Mouse (Mus musculus) heart, postnatal 14 days (tissue): ENCODE data around the gene Amigo2. TPM values are rescaled to one million over a fixed set of nuclear protein-coding genes. Genes with fewer than 3 reads are reported as not detected.
A peak's percentile ranks its signal among the peaks of the same experiment; 100 is the strongest.

ENCODE experiments used
- DNase-seq, 2 experiments: peaks; one replicate each; pipeline ENCODE4 v3.0.0; 2021 to 2022
- intact Hi-C: fragments of 180-260 bp; cut with DNase I; formaldehyde crosslinking; loops from one replicate; pipeline ENCODE4 v1.15.1; 2025
- long read RNA-seq, 2 experiments: library from polyadenylated mRNA; stranded (forward); transcript quantifications; one replicate each; pipeline ENCODE4 v2.0.0; 2021
- total RNA-seq, 2 experiments: library from RNA; stranded (reverse); gene quantifications; 2 replicates each; pipeline ENCODE4 v1.2.3; 2021

Gene Amigo2
- total RNA-seq: 1 to 10 TPM; 7.4 to 8.4 TPM
- long read RNA-seq, experiment 1, transcript Amigo2-201 (2 exons, 2,801 nt): major isoform, 5 of 20 reads
- long read RNA-seq, experiment 1, partial matches to known transcripts: 0 of 20 reads
- long read RNA-seq, experiment 1, other reads (novel, unspliced or antisense): 12 of 20 reads
- long read RNA-seq, experiment 2, transcript Amigo2-201 (2 exons, 2,801 nt): major isoform, 7 of 24 reads
- long read RNA-seq, experiment 2, partial matches to known transcripts: 0 of 24 reads
- long read RNA-seq, experiment 2, other reads (novel, unspliced or antisense): 13 of 24 reads

- DNase-seq: peak; percentile 70 to 80
- intact Hi-C loops: loop anchor here (5.0 to 10.0 kb wide), 2 partner anchors 210 to 338 kb away; no protein-coding TSS in a partner anchor
These were observed at the start of gene Amigo2, which contains the start of gene Pced1b for GRCm38 (mm10) chr15:97246911-97247790. Gene Amigo2 (minus strand): TSS chr15:97247287. Gene Pced1b (plus strand): TSS chr15:97247107.

GRCm38 (mm10) chr15:97291291-97292050 is 44.4 kb upstream of the Amigo2 start:
- intact Hi-C loops: no loop called here
- peak; percentile 65 for DNase-seq

GRCm38 (mm10) chr15:97290351-97290750 is 43.3 kb upstream of the Amigo2 start:
- intact Hi-C loops: no loop called here
- DNase-seq: no peak

- DNase-seq: no peak
- intact Hi-C loops: no loop called here
These were observed 42.1 kb upstream of the Amigo2 start for GRCm38 (mm10) chr15:97289176-97289575.

- intact Hi-C loops: no loop called here
- DNase-seq: no peak
These were observed 41.6 kb upstream of the Amigo2 start for GRCm38 (mm10) chr15:97288690-97289089.

- DNase-seq: no peak
- intact Hi-C loops: no loop called here
These were observed 40.5 kb upstream of the Amigo2 start for GRCm38 (mm10) chr15:97287436-97288143.

- no peak for DNase-seq
- intact Hi-C loops: no loop called here
These were observed 39.6 kb upstream of the Amigo2 start for GRCm38 (mm10) chr15:97286731-97287130.

- no peak for DNase-seq
- intact Hi-C loops: no loop called here
These were observed 38.7 kb upstream of the Amigo2 start for GRCm38 (mm10) chr15:97285665-97286212.

- DNase-seq: no peak
- intact Hi-C loops: no loop called here
These were observed 37.1 kb upstream of the Amigo2 start for GRCm38 (mm10) chr15:97284201-97284600.

- no peak for DNase-seq
- intact Hi-C loops: no loop called here
These were observed 35.4 kb upstream of the Amigo2 start for GRCm38 (mm10) chr15:97282572-97282881.

GRCm38 (mm10) chr15:97281712-97282571 is 34.9 kb upstream of the Amigo2 start:
- intact Hi-C loops: no loop called here
- no peak for DNase-seq

GRCm38 (mm10) chr15:97280776-97281175 is 33.7 kb upstream of the Amigo2 start:
- intact Hi-C loops: no loop called here
- DNase-seq: no peak

GRCm38 (mm10) chr15:97280131-97280530 is 33.0 kb upstream of the Amigo2 start:
- DNase-seq: no peak
- intact Hi-C loops: no loop called here

- no peak for DNase-seq
- intact Hi-C loops: no loop called here
These were observed 31.4 kb upstream of the Amigo2 start for GRCm38 (mm10) chr15:97278340-97278948.

GRCm38 (mm10) chr15:97277328-97277727 is 30.2 kb upstream of the Amigo2 start:
- intact Hi-C loops: no loop called here
- no peak for DNase-seq

GRCm38 (mm10) chr15:97276660-97277153 is 29.6 kb upstream of the Amigo2 start:
- intact Hi-C loops: no loop called here
- no peak for DNase-seq

- intact Hi-C loops: no loop called here
- no peak for DNase-seq
These were observed 28.7 kb upstream of the Amigo2 start for GRCm38 (mm10) chr15:97275626-97276395.

GRCm38 (mm10) chr15:97272831-97273230 is 25.7 kb upstream of the Amigo2 start:
- intact Hi-C loops: no loop called here
- DNase-seq: no peak
